Mouse (Mus musculus) G1E-ER4 (cell line): Measurements from ENCODE around the gene Fgfr2. TPM values are rescaled to one million over a fixed set of nuclear protein-coding genes. Genes with fewer than 3 reads are reported as not detected.

Source experiments
- GATA1 ChIP-seq: IDR thresholded peaks from one replicate; pipeline ENCODE4 v1.8.0; 2012; ENCODE audit warnings: low read length, inconsistent platforms
- polyA plus RNA-seq: library from polyadenylated mRNA; stranded (reverse); fragments of >175 nt; gene quantifications from 2 replicates; pipeline ENCODE4 v1.2.3, GENCODE M21; 2012

Gene Fgfr2
- polyA plus RNA-seq, 1 experiment, result not detected

GRCm38 (mm10) chr7:133101070-133101469 is 22.1 kb downstream of the Fgfr2 start:
- no peak for TF ChIP-seq GATA1

- TF ChIP-seq GATA1, result no peak
Measured at GRCm38 (mm10) chr7:133100178-133100577, 23.0 kb downstream of the Fgfr2 start.

DNA sequence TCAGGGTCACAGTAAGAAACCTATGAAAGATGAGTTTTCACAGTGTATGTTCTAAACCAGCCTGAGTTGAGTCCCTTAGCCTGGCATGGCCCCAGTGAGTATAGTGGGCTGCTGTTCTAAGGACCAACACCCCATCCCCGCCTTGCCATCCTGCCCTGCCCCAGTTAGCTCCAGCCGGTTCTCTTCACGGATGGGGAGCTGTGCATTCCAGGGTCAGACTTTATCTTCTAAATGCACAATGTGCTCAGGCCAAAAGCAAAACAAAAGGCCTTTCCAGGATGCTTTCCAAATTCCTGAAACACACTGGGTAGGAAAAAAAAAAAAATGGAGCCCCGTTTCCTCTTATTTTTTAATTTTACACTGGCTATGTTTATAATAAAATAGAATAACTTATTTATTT is 23.9 kb downstream of the Fgfr2 start:
- TF ChIP-seq GATA1, result no peak

DNA sequence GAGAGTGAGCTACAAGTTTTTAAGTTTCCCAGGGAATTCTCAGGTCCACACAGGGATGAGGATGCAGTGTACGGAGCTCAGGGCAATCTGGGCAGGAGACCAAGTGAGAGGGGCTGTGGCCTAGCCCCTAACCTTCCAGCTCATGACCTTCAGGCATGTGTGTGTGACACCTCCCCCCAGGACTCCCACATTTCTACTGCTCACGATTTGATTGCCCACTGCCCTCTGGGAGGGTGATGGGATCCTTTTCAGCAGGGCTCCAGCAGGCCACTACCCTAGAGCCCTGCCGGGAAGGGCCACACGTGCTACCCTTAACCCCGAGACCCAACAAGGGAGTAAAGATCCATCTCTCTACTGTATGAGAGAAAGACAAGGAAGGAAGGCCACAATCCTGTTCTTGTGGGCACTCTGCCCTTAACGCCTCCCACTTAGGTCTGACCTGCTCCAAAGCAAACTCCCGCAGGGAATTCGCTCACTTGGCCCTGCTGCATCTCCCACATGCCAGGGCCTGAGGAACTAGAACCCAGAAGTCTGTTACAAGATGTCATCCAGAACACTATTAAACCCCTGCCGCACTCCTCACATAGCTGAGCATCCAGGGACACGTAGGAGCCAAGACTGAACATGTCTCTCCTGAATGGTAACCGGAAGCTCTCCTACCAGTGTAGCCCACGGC is 24.9 kb downstream of the Fgfr2 start:
- no peak for TF ChIP-seq GATA1

DNA sequence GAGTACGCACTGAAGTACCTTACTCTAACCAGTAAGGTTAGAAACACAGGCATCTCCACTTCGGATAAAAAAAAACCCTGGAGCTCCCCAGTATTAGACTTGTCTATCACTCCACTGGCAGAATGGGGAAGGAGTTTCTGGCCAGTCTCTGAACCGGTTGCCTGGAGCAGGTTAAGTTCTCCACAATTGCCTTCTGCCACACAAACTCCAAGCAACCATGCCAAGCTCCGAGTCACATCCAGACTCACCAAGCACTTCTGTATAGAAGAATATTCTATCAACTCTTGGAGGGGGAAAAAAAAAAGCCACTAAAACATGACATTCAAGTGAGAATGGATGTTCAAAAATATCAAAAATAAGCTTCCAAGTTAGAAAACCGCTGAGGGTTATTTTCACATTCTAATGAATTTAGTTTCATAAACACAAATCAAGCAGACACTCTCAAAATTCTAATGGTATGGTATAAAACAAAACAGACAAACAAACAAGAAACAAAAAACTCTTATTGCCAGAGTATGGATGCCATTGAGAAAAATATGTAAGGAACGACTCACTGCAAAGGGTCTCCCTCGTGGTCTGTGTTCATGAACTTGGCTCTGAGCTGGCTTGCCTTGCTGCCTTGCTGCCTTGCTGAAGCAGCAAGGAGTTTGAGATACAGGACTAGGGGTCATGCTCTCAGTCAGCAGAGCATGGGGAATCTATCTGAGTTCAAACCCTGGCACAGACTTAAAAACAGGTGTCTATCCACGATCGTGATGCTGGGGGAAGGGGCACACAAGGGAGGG is 28.2 kb downstream of the Fgfr2 start:
- TF ChIP-seq GATA1, result no peak

GRCm38 (mm10) chr7:133094161-133094560 is 29.0 kb downstream of the Fgfr2 start:
- no peak for TF ChIP-seq GATA1

GRCm38 (mm10) chr7:133093731-133094130 is 29.4 kb downstream of the Fgfr2 start:
- TF ChIP-seq GATA1, result no peak

- TF ChIP-seq GATA1, result no peak
Measured at GRCm38 (mm10) chr7:133090641-133091040, 32.5 kb downstream of the Fgfr2 start.

DNA sequence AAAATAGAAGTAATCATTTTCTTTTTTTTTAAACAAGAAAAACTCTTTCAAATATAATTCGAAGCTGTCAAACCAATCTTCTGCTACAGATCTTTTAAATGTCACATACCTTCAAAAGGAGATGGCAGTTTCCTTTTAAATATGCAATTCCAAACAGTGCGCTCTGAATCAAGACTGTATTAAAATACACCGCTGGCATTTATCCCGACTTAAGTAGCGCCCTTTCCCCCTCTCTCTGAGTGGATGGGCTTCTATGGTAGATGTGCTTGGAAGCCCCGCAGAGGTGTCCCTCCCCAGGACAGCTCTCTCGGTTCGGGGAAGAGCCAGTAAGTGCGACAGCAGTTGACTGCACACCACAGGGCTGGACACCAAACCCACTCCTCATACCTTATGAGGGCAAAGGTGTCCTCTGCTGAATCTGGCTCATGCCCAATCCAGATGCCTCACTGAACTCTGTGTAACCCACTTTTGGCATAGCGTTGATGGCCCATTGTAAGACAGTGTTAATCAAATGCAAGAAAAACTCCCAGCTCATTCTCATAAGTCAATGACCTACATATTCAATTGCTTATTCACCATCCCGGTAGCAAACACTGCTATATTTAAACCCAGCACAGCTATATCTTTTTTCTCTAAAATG is 33.4 kb downstream of the Fgfr2 start:
- TF ChIP-seq GATA1, result no peak

DNA sequence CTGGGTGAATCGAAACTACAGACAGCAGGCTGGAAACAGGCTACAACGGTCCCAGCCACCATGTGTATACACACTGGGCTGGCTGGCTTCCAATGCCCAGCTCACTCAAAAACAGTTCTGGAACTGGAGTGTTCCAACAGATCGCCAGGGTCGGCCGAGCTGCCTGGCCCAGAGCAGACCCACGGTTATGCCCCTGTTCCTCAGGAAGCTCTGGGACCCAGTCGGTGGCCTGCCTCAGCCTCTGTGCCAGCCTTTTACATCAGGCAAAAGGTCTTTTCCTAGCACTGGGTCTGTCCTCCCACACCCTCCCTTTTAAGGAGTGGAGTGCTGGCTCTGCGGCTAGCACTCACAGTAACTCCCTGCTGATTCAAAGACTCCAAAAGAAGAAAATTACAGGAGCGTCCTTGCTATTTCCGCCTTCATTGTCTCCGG is 34.3 kb downstream of the Fgfr2 start:
- TF ChIP-seq GATA1, result no peak

GRCm38 (mm10) chr7:133088411-133088810 is 34.7 kb downstream of the Fgfr2 start:
- no peak for TF ChIP-seq GATA1

DNA sequence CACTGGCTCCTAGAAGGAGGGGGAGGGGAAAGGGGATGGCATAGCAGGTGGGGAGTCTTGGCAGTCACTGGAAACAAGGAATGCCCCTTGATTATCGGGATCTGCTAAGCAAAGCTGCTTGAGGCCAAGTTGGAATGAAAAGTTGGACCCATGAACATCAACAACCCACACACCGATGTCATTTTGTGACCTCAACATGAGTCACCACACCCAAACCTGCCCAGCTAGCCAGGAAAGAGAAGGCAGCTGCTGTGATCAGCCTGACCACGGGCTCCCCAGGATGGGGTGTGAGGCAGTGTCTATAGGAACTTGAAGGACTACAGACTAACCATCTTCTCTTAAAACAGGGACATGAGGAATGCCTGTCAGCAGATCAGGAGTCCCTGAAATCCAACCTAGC is 37.7 kb downstream of the Fgfr2 start:
- no peak for TF ChIP-seq GATA1

DNA sequence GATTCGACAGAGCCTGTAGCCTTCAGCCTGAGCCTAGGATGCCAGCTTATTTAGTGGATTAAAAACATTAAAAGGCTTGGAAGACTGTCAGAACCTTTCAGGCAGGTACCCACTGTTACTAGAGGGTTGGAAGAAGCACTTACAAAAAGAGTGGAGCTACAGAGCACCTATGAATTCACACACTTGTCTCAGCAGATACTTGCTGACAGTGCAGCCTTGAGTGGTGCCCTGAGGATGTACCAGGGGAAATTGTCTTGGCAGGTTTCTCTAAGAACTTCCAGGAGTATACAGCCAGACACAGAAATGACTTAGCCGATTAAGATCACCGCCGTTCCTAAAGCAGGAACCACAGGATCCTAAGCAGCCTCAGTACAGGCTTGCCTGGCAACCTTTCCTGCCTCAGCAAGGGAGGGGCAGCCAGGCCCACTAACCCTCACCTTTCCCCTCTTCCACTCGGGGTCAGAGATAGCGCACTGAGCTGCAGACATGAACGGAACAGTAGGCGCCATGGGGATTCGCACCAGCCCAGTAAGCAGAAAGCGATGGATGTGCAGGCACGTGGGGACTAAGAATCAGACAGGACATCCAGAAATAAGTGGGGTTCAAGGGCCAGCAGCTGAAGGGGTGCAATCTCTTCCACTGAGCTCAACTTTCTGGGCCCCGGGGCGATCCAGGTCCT is 39.1 kb downstream of the Fgfr2 start:
- TF ChIP-seq GATA1, result no peak

- no peak for TF ChIP-seq GATA1
Measured at GRCm38 (mm10) chr7:133078929-133079328, 44.2 kb downstream of the Fgfr2 start.

DNA sequence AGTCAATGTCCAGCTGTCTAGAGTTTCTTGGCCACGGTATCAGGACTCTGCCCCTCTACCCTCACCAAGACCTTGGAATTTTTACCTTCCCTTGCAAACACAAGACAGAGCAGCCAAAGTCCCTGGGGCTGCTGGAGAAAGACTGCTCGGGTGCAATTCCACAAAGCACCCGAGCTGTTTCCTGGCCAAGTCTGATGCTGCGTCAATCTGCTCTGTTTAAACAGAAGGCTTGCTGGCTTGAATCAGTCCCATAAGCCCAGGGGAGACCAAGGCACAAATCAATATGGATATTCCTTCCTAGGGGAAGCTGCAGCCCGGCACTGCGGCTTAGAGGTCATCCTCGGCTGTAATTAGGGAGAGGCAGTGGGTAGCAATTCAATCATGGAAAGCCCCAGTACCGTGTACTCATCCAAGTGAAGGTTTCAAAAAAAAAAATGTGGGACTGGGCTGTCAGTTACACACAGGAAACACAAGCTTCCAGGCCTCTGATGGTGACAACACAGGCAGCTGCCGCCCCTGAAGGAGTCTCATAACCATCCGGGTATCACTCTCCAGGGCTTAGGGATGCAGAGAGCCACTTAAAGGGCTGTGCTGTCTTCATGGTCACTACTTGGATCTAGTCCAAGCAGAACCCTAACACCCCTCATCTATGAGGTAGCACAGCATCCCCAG is 48.6 kb downstream of the Fgfr2 start:
- TF ChIP-seq GATA1, result no peak
